ENCODE assay signal across 8 mouse cellular contexts in genomic region chr2:142698650-142699049, GRCm38 (mm10).
DNase-seq lines count a peak whose midpoint lies in the region; ATAC-seq and TF ChIP-seq lines count a peak whose summit lies in the region.
"Had no signal": no experiment of that assay in that cellular context is flagged by ENCODE, and none has a peak within 500 bp of the region (broad histone marks: within the 10 kb centered on the region; RNA-seq: fewer than 3 reads in every experiment).

No protein-coding gene starts in this region.

- no peak overlapping the region for H3K9ac ChIP-seq in kidney, embryonic 14.5 days (ENCODE audit: low read depth, low read length)
- H3K9ac ChIP-seq in intestine, postnatal 0 days (ENCODE audit: low read depth, low read length): no peak overlapping the region
- H3K9ac ChIP-seq in midbrain, embryonic 16.5 days (ENCODE audit: low read depth, low read length): no peak overlapping the region
- H3K9ac ChIP-seq: limb, embryonic 13.5 days had no signal

- peak; percentile 16 to 20 for DNase-seq in kidney, adult 8-10 months
- DNase-seq in cerebellum, adult 18-20 months: peak; percentile 33 to 35
- DNase-seq in gastrocnemius, adult 2 months: peak; percentile 66
- peak; percentile 40 for DNase-seq in layer of hippocampus, adult 9-10 months (ENCODE audit: low spot score)

- ATAC-seq in kidney, embryonic 14.5 days (ENCODE audit: low FRiP score, low TSS enrichment): no peak
- no peak for ATAC-seq in intestine, postnatal 0 days
- no peak for ATAC-seq in midbrain, embryonic 16.5 days

- WGBS in kidney, embryonic 14.5 days: 69% methylated on average over 3 of the region's 3 CpGs
- WGBS in intestine, postnatal 0 days: 61% methylated on average over 3 of the region's 3 CpGs
- 66% methylated on average over 3 of the region's 3 CpGs for WGBS in midbrain, embryonic 16.5 days

- intact Hi-C loops in gastrocnemius, adult 2 months (cut with DNase I): no loop called here

- H3K9me3 ChIP-seq in kidney, embryonic 14.5 days (ENCODE audit: control insufficient read depth, low read length): no peaks in the 10 kb centered on the region
- no peaks in the 10 kb centered on the region for H3K9me3 ChIP-seq in intestine, postnatal 0 days (ENCODE audit: control insufficient read depth)
- H3K9me3 ChIP-seq in midbrain, embryonic 16.5 days (replicated peaks; ENCODE audit: control insufficient read depth, low read length, poor library complexity, severe bottlenecking): no peaks in the 10 kb centered on the region
- H3K9me3 ChIP-seq: limb, embryonic 13.5 days had no signal

- no peak overlapping the region for H3K4me2 ChIP-seq in kidney, embryonic 14.5 days (replicated peaks; ENCODE audit: low read depth, low read length)
- no peak overlapping the region for H3K4me2 ChIP-seq in intestine, postnatal 0 days (replicated peaks; ENCODE audit: low read depth)
- no peak overlapping the region for H3K4me2 ChIP-seq in midbrain, embryonic 16.5 days (ENCODE audit: low read length)
- H3K4me2 ChIP-seq: limb, embryonic 13.5 days had no signal

- H3K27me3 ChIP-seq in kidney, embryonic 14.5 days (ENCODE audit: control insufficient read depth, insufficient read depth, low read length): no peaks in the 10 kb centered on the region
- no peaks in the 10 kb centered on the region for H3K27me3 ChIP-seq in intestine, postnatal 0 days (replicated peaks; ENCODE audit: control insufficient read depth, insufficient read depth, low read length)
- no peaks in the 10 kb centered on the region for H3K27me3 ChIP-seq in midbrain, embryonic 16.5 days (ENCODE audit: control insufficient read depth, insufficient read depth, low read depth, low read length)
- H3K27me3 ChIP-seq: limb, embryonic 13.5 days had no signal

- H3K4me3 ChIP-seq in kidney, embryonic 14.5 days (ENCODE audit: low read length): no peak overlapping the region
- H3K4me3 ChIP-seq in gastrocnemius, adult 2 months: no peak overlapping the region
- no peak overlapping the region for H3K4me3 ChIP-seq in intestine, postnatal 0 days (ENCODE audit: low read depth, low read length)
- H3K4me3 ChIP-seq in midbrain, embryonic 16.5 days (ENCODE audit: low read depth, low read length): no peak overlapping the region
- H3K4me3 ChIP-seq: limb, embryonic 13.5 days had no signal

- H3K36me3 ChIP-seq in kidney, embryonic 14.5 days (ENCODE audit: control insufficient read depth, insufficient read depth, low read length): no peaks in the 10 kb centered on the region
- H3K36me3 ChIP-seq in intestine, postnatal 0 days (ENCODE audit: control insufficient read depth, insufficient read depth): peaks cover 7% of the 10 kb centered on the region; the same call in 1 of the 2 replicates
- H3K36me3 ChIP-seq in midbrain, embryonic 16.5 days (ENCODE audit: control insufficient read depth, insufficient read depth, low read length): no peaks in the 10 kb centered on the region

- H3K27ac ChIP-seq in kidney, embryonic 14.5 days (ENCODE audit: low read depth, low read length): no peak overlapping the region
- no peak overlapping the region for H3K27ac ChIP-seq in gastrocnemius, adult 2 months
- H3K27ac ChIP-seq in intestine, postnatal 0 days (ENCODE audit: low read depth, low read length): no peak overlapping the region
- H3K27ac ChIP-seq in midbrain, embryonic 16.5 days (ENCODE audit: low read length): no peak overlapping the region
- H3K27ac ChIP-seq: limb, embryonic 13.5 days had no signal

- TF ChIP-seq CTCF in gastrocnemius, adult 2 months (IDR thresholded peaks at IDR 0.05): no peak
- TF ChIP-seq CTCF in intestine, postnatal 0 days (IDR thresholded peaks at IDR 0.05; ENCODE audit: low read depth): no peak

- H3K4me1 ChIP-seq in kidney, embryonic 14.5 days (ENCODE audit: control insufficient read depth, insufficient read depth, low read length): no peaks in the 10 kb centered on the region
- H3K4me1 ChIP-seq in intestine, postnatal 0 days (replicated peaks; ENCODE audit: control insufficient read depth, insufficient read depth, low read length): no peaks in the 10 kb centered on the region
- no peaks in the 10 kb centered on the region for H3K4me1 ChIP-seq in midbrain, embryonic 16.5 days (ENCODE audit: control insufficient read depth, insufficient read depth, low read length)
